Mouse (Mus musculus): ENCODE measurements around the gene Pomt2.
"Not testable (repeated sequence)": the region's sequence is repeated elsewhere in the genome, so short reads cannot be mapped to it uniquely, and the experiment has no call there.

Pomt2 gene

DNA sequence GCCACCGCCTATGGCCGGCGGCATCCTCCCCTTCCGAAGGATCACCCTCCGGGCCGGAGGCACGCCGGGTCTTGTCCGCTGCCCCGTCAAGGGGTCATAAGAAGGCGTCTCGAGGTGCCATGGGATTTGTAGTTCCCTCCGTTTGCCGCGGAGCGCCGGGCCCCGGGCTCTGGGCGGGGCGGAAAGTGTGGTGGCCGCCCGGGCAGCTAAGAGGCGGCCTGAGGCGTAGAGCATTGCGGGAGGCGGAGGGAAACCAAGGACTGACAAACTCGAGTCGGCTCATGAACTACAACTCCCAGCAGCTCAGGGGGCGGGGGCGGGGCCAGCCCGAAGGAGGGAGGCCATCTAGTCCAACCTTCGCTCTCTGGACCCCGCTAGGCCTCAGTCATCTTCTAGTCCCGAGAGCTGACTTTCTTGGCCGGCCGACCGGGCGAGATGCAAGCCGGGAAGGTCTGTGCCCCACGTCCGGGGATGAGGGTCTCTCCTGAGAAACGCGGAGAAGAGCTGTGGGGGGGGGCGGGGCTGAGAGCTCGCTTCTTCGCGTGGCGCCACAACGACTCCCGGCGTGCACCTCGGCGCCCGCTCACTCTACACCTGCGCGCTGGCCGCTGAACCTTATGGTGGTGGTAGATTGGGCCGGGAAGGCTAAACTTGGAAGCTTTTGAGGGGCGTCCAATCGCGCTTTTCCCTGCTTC is at the start of gene Pomt2:
Gene Pomt2, minus strand, starts transcription at position 574 of the 695 bp plus-strand sequence.
- peak; percentile 97 for DNase-seq

DNA sequence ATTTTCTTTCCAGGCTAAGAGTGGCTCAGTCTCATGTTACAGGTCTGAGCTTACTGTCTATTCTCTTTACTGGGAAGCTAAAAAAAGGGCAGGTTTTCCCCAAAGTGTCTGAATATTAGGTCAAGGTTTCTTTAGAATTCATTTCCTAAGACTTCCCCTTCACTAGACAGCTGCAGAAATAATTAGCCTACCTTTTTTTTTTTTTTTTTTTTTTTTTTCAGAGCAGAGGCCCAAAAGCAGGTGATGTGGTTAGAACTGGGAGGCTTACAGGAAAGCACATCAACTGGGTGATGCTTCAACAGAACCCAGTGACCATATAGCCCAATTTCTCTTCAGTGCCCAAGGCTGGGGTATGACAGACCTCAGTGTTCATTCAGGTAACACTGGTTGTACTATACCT is 48.5 kb upstream of the Pomt2 start:
- no peak for DNase-seq

DNA sequence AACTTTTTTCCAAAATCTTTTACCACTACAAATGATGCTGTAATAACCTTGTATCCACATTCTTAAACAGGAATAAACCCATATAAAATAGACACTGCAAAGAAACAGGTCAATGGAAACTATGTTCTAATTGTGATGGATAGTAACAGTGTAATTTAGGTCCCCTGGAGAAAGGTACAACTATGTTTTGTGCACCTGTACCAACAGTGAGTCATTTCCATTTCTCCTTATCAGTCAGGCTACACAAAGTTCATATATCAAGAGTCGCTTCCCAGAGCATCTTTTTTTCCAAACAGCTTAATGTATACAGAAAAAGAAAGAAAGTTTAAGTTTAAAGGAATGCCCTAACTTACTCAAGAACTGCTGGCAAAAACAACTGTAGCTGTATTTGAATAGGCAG is 47.3 kb upstream of the Pomt2 start:
- no peak for DNase-seq

DNA sequence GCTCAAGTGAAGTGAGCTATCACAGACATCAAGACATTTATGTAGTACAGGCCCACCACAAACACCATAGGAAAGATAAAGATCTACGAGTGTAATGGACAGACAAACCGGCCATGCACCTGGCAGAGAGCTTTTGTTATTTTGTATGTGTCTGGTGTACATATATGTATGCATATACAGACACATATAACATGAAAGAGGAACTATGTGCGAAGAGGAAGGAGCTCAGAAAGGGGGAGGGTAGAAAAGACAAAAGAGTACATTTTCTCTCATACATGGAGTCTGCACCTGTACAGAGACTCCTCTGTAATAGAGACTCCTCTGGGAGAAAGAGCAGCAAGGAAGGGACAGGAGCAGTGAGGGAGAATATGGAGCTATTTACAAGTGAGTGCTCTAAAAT is 45.2 kb upstream of the Pomt2 start:
- no peak for DNase-seq

DNA sequence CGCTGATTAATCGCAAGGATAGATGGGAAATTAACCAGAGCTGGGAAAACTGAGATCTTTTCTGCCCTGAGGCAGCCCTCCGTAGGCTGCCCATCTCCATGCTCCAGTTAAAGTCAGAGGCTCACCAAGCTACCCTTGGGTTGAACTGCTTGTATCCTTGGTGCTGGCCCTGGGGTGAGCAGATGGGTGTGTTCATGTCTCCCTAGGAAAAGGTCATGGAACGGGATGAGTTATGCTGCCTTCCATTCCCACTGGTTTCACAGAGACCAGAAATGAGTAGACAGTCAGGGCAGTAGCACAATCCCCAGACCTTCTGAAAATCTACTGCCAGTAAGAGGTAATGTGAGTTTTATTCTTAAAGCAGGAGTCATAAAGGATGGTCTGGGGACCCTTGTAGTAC is 29.9 kb upstream of the Pomt2 start:
- DNase-seq = no peak

DNA sequence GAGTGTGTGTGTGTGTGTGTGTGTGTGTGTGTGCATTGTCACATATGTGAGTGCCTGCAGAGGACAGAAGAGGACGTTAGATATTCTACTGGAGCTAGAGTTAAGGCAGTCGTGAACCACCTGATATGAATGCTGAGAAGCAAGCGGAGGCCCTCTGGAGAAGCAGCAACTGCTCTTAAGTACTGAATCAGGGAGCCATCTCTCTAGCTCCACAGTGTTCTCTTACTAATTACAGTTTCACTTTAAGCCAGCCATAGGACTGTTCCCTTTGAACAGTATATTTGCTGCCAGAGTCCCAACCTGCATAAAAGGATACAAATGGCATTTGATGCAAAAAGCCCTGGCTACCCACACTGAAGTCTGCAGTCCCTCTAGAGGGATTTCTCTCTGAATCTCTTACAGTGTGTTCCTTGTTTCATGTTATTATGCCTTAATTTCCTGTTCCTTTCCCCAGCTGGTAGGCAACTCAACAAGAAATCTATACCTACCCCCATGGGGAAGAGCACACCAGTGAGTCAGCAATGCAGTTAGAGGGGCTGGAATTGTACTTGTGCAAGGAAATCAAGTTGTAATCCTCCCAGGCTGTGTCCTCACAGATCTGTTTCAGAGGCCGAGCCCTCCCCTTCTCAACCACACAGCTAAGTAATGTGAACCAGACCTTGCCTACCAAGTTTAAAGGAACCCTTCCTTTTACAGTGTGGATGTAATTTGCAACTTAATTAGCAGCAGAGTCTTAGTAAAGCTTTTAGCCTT is 27.6 kb upstream of the Pomt2 start:
- no peak for DNase-seq

DNA sequence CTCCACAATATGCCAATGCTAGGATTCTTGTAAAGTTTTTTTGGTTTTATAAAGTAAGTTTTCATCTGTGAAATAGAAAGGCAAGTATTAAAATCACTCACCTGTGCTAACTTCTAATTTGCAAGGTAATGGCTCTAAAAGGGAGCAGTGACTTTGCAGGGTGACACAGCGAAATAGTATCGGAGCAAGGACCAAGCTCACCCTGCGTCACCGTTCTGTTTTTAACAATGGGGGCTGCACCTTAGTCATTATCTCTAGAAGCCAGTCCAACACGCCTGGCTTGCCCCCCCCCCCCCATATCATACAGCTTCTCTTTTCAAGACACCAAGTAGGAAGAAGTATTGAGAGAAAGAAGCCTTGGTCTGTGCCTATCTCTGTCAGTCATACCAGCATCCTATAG is 13.0 kb upstream of the Pomt2 start:
- no peak for DNase-seq

DNA sequence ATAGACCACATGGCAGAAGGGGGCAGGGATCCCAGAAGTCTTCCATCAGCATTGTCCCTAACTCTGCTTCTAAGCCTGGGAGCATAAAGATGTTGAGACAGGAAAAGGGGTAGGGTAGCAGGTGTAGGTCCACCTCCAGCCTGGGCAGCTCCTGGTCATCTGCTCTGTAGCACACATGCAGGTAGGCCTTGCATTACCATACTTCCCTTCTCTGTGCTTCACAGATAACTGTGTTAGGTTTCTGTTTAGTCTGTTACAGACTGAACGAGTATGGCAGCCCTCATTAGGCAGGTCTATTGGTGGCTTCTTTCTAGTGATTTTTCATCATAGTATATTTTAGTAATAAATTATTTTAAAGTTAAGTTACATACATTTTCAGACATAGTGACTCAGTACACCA is 12.5 kb upstream of the Pomt2 start:
- no peak for DNase-seq

DNA sequence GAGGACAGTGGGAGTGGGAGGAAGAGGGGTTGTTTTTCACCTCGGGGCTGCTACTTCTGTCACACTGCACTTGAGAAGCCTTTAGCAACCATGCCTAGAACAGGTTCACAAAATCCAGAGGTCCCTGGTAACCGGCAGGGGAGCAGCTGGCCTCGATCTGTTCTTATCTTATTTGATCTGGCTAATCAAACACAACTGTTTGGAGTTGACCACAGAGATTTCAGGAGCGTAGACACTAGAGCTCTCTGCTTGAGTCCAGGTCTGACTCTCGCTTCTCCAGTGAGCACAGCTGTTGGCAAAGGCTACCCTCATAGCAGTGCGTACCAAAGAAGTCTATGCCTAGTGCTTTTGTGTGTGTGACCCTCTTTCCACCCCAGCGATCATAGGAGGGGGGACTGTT is 10.3 kb upstream of the Pomt2 start:
- no peak for DNase-seq

DNA sequence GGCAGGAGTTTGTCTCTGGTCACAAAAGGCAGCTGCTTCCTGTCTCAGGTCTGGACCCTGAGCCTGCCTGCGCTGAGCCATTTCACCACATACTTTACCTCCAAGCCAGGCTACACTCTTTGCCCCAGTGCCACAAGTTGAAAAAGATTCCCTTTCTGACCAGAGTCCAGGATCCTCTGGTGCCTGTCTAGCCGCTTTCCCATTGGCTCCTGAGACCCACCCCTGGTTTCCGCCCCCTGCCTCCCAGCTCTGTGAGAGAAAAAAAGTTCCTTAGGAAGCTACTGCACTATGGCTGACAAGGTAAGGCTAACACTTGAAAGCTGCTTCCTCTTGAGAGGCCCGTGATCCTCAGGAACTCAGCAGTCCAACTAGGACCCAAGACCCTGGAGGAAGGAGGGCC is 9.6 kb upstream of the Pomt2 start:
- DNase-seq = peak; percentile 90

DNA sequence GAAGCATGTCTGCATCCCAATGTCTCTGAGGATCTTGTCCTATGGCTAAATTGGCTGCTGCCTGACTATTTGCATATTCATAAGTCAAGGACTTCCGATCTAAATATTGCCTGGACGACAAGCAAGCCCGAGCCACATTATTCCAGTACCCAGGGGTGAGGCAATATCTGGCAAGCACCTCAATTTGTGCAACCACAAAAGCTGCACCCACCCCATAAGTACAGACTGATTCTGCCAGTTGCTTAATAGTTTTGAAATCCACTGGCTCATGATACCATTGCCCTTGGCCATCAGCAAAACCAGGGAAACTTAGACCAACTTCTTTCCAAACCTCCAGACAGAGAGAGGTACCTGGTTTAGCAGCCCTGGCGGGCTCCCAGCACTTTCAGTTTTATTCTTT is 6.7 kb upstream of the Pomt2 start:
- DNase-seq = not testable (repeated sequence)

DNA sequence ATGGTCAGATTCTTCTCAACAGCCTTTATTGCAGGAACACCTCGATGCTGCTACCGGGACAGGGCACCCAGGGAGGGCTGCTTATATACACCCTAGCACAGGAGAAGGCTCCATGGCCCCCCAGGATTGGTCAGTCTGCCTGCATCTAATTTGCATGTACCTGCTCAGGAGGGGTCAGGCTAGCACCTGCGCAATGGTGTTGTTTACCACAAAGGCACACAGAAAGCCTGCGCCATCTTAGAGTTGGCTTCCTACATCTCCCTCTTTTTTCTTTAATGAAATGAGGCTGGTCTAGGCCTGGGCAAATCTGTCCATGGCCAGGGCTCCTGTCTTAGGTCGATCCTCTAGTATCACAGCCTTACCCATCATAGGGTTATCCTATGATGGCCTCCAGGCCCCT is 1.7 kb upstream of the Pomt2 start:
- DNase-seq = no peak

DNA sequence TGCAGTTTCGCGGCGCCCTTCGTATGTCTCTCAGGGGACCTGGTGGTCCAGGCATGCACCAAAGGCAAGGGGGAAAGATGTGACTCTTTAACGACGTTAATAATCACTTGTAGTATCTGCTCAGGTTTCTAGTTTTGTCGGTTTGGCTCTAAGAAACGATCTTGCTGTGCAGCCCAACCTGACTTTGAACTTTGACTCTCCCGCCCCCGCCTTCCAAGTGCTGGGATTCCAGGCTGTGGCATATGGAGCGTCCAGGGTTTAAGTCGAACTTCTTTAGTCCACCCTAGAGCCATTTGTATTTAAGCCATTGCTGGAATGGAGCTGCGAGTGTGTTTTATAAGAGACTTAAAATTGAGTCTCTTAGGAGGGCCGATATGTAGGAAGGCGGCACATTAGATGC is 368 bp upstream of the Pomt2 start:
- peak; percentile 60 for DNase-seq

DNA sequence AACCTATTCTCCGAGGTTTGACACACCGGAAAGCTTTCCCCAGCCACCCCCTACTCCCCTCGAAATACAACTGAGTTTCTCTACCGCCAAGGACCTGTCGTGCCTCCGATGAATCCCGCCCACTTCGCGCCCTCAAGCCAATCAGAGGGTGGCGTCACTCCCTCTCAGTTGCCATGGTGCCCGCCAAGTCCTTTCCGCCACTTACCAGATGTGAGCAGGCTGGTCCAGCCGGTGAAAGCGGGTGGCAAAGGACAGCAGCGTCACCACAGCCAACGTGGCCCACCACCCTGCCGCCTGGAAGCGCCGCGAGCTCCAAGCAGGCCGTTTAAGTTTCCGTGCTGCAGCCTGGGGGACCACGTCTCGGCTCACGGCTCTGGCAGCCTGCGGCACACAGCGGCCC is 802 bp downstream of the Pomt2 start, which contains the start of gene Gstz1:
Gene Gstz1, plus strand, starts transcription at position 200 of the 400 bp plus-strand sequence.
- DNase-seq = peak; percentile 91

DNA sequence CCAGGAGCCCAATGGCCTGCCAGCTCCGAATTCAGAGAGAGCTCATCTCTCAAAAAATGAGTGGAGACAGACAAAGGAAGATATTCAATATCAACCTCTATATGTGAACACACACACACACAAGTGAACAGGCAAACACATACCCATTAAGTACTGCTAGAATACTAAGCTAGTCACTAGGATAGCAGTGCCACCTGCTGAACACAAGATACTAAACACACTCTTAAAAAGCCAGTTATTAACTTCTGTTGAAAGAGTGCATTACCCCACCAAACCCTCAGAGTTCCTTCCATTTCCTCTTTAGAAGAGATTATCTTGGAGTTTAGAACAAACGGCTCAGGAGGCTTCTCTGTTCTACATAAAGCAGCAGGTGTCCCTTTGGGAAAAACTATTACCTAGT is 5.6 kb downstream of the Pomt2 start:
- no peak for DNase-seq

DNA sequence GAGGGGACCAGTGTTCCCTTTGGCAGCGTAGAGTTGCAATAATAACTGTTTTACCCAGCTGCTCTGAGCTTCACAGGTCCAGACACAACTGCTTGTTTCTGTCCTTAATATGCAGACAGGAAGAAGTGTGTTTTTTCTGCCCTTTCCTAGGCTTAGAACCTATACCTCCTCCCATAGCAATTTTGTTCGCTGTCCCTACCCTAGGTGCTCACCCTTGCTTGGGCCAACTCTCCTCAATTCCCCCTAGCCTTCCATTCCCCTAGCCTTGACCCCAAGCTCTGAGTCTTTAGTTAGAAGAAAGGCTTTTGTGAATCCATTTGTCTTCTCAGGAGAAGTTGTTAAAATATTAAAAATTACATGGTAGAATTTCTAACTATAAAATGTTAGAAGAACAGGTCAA is 9.0 kb downstream of the Pomt2 start:
- no peak for DNase-seq

DNA sequence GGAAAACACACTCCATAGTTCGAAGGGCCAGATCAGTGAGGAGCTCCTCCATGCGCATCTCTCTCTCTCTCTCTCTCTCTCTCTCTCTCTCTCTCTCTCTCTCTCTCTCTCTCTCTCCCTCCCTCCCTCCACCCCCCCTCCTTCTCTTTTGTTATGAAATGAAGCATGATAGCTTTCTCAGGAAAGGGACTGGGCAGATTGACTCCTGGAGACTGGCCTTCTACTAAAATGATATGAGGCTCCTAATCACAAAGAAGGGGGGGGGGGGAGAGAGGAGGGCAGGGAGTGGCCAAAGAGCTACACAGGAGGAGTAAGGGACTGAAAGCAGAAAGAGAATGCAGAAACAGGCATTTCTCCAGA is 9.4 kb downstream of the Pomt2 start:
- no peak for DNase-seq

DNA sequence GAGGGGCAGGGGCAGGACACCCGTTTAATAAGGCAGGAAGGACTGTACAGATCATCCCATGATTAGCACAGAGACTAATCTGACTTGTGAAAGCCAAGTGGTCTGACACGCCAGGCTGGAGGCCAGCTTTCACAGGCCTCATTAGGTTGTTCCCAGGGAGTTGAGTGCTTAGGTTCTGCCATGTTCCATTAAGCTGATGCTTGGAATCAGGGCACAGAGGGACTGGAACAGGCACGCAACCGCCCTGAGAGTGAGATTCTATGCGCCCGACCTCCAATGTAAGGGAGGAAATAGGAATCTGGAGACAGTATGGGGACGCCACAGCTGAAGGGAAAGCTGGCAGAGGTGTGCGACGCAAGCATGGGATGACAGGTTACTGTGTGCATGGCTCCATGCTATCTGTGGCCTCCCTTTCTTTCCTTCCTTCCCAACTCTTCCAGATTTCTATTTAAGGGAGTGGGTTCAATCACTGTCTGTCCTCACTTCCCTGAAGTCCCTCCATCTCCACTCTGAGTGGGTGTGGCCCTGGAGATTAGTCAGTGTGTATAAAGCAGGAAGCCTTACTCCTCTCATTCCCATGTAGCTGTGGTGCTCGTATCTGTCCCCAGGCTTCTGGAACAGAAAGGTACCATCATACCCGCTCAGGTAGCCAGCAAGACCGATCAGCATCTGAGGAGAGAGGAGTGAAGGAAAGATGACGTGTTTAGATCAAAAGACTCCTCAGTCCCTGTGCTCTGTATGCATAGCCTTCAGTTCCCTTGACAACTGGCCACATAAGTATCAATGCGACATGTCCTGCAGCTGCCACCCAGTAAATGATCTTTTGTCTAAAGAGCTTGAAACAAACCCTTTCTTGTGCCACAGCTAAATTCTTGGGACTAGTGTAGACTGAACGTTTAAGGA is 10.1 kb downstream of the Pomt2 start:
- DNase-seq = no peak

DNA sequence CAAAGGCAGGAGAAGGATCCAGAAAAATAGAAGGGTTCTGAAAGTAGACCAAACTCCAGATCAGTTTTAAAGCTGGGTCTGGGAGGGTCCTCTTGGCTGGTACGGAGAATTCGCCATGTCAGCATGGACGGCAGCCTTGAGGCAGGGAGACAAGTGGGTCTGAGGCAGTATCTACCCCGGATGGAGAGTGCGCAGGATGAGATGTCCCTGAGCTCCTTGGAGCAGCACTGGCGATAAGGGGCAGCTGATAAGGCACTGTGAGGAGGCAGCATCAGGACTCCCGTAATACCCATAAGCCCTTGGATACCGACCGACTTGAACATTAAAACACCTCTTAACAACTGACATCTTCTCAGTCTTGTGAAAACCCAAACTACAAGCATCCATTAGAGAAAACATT is 15.0 kb downstream of the Pomt2 start:
- no peak for DNase-seq

DNA sequence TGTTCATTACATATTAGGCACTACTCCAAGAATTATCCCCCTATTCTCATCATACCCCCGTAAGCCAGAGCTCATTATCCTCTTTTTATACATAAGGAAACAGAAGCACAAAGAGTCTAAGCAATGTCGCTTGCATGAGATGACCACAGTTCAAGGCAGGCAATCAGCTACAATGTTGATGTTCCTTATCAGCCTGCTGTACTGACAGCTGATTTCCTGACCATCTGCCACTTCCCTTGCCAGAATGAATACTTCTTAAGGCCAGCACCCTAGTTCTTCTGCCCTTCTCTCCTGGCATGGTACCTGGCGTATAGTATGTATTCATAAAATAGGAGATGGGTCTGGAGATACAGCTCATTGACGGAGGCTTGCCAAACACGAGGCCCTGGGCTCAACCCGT is 15.6 kb downstream of the Pomt2 start:
- no peak for DNase-seq

DNA sequence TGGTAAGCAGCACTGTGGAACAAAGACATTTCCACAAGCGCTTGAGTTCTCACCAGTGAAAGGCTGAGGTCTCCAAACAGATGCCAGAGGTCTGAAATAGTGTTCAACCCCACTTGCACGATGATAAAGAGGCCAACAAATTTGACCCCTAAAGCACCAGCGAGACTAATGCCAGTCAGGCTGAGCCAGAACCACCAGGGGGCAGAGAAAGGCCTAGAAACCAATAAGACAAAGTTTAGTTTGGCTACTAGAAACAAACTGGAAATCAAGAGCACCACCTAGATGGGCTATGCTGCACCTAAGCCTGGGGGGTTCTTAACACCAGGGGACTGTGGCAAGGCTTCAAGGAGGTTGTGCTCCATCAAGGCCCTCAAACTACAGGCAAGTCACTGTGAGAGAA is 16.1 kb downstream of the Pomt2 start:
- no peak for DNase-seq

DNA sequence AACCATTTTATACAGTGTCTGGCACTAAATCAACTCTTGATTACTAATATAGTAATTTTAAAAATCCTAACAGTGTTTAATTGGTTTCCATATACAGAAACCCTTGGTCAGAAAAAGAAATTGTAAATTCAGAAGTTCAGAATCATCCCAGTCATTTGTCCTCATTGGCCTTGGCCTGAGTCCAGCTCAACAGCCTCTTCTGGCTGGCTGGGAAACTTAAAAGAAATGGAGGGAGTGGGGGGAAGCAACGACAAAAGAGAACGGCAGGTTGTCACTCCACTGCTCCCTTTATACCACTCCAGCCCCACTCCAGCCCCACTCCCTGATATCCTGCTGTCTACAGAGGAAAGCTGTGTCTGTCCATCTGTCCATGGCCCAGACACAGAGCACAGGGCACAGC is 16.6 kb downstream of the Pomt2 start:
- no peak for DNase-seq

DNA sequence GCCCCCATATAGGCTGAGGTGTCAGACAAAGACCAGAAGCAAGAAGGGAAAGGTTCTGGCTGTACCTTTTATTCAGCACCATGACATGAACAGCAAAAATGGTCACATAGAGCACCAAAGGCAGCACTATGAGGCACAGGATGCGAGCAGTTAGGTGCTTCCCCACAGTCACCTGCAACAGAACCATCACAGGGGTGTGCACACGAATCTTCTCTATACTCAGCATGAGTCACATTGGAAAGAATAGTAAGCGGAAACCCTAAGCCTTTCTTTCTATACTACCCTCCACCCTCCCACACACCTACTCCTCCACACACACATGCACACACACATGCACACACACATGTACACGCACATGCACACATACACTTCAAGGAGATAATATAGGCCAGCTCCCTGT is 17.5 kb downstream of the Pomt2 start:
- no peak for DNase-seq

DNA sequence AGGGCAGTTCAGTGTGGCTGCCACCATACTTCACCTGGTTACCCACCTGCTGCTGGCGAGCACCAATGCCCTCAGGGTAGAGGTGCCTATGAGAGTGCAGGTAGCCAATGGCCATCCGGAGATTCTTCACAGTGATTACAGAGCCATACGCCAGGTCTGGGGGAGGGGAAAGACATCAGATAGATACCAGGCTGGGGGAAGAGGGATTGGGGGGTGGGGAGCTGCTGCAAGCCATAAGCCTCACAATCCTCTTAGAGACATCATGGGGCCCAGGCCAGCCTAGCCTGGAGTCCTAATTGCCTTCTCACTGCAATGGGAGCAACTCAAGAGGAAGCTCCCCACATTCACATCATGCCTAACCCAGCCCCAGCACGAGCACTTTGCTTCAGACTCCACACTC is 20.5 kb downstream of the Pomt2 start:
- no peak for DNase-seq

All from kidney, adult 11 months (tissue).